Mouse (Mus musculus): ENCODE results near the gene Gm44965.

- no peak for TF ChIP-seq GATA1 (IDR thresholded peaks at IDR 0.05; ENCODE audit: low read length)
- no peak for TF ChIP-seq TAL1 (IDR thresholded peaks at IDR 0.05; ENCODE audit: low read length)
Measured at GRCm38 (mm10) chr6:48614756-48615155, 21.0 kb downstream of the Gm44965 start.

All from erythroblast, embryonic 14.5 days (primary cell).